Mouse (Mus musculus) stomach, embryonic 15.5 days (tissue): ENCODE results near the gene Hemk1. TPM values are rescaled to one million over a fixed set of nuclear protein-coding genes. Genes with fewer than 3 reads are reported as not detected.

ENCODE experiments used
- polyA plus RNA-seq: library from polyadenylated mRNA; unstranded; fragments of >200 nt; fragmentation: Nextera tagmentation; extraction: Ambion mirVana; gene quantifications from 2 replicates; pipeline ENCODE4 v1.2.1, GENCODE M21; 2015

Gene Hemk1
- polyA plus RNA-seq, 1 experiment from 2014 or later, result 10.6 TPM

Other genes with a start within 250 kb of the Hemk1 start
- gene Dock3, start 106.4 kb downstream of the Hemk1 start, polyA plus RNA-seq, result 0.62 and 0.99 TPM in 2 replicates
- 35.3 and 38.0 TPM in 2 replicates for gene Mapkapk3, start 48.5 kb downstream of the Hemk1 start, polyA plus RNA-seq
- gene Cish, start 42.3 kb downstream of the Hemk1 start, polyA plus RNA-seq, result 12.4 and 13.5 TPM in 2 replicates
- 0.28 and 0.34 TPM in 2 replicates for gene 6430571L13Rik, start 2.3 kb upstream of the Hemk1 start, polyA plus RNA-seq
- gene Cacna2d2, start 61.3 kb upstream of the Hemk1 start, polyA plus RNA-seq, result 0.23 and 0.27 TPM in 2 replicates
- 43.2 and 45.7 TPM in 2 replicates for gene Tmem115, start 195.6 kb upstream of the Hemk1 start, polyA plus RNA-seq
- 26.6 and 31.3 TPM in 2 replicates for gene Cyb561d2, start 203.8 kb upstream of the Hemk1 start, polyA plus RNA-seq
- 39.1 and 39.7 TPM in 2 replicates for gene Nprl2, start 203.9 kb upstream of the Hemk1 start, polyA plus RNA-seq
- 0.63 and 0.94 TPM in 2 replicates for gene Zmynd10, start 208.9 kb upstream of the Hemk1 start, polyA plus RNA-seq
- 53.9 and 58.0 TPM in 2 replicates for gene Rassf1, start 213.2 kb upstream of the Hemk1 start, polyA plus RNA-seq
- 42.6 and 46.1 TPM in 2 replicates for gene Tusc2, start 224.9 kb upstream of the Hemk1 start, polyA plus RNA-seq
- gene Hyal2, start 229.6 kb upstream of the Hemk1 start, polyA plus RNA-seq, result 84.2 and 85.4 TPM in 2 replicates
- gene Hyal1, start 238.6 kb upstream of the Hemk1 start, polyA plus RNA-seq, result 9.2 and 10.8 TPM in 2 replicates
- gene Naa80, start 240.5 kb upstream of the Hemk1 start, polyA plus RNA-seq, result 16.1 and 18.6 TPM in 2 replicates
- gene Hyal3, start 242.5 kb upstream of the Hemk1 start, polyA plus RNA-seq, result 1.1 and 1.7 TPM in 2 replicates
- 65.1 and 68.2 TPM in 2 replicates for gene Ifrd2, start 249.3 kb upstream of the Hemk1 start, polyA plus RNA-seq